Mouse (Mus musculus) olfactory bulb, adult 2 months (tissue): ENCODE results near the gene Lbp.

Experiments
- CTCF ChIP-seq: fragments of 200-500 bp; IDR thresholded peaks from 2 replicates; pipeline ENCODE4 v1.5.1; 2012; ENCODE audit warnings: low read depth, mild to moderate bottlenecking, low read length, moderate library complexity; ENCODE audit not compliant: insufficient read depth
- POLR2A ChIP-seq: fragments of 200-500 bp; IDR thresholded peaks from 2 replicates; pipeline ENCODE4 v1.6.1; 2012; ENCODE audit warnings: mild to moderate bottlenecking, low read depth, low read length, moderate library complexity; ENCODE audit not compliant: insufficient read depth

- TF ChIP-seq CTCF (no peak), POLR2A (no peak)
These were observed 2.0 kb downstream of the Lbp start for GRCm38 (mm10) chr2:158308276-158308675.
